Comparison of ENCODE assay signal across 21 mouse cellular contexts in genomic region chr19:36742331-36742730, GRCm38 (mm10). TPM values are rescaled to one million over a fixed set of nuclear protein-coding genes. Genes with fewer than 3 reads are reported as not detected.
"Had no signal": no experiment of that assay in that cellular context is flagged by ENCODE, and none has a peak within 500 bp of the region (broad histone marks: within the 10 kb centered on the region; RNA-seq: fewer than 3 reads in every experiment).

No protein-coding gene starts in this region.

- H3K9ac ChIP-seq: liver, embryonic 13.5 days; liver, embryonic 15.5 days; liver, postnatal 0 days; lung, embryonic 15.5 days; midbrain, embryonic 12.5 days; neural tube, embryonic 13.5 days; neural tube, embryonic 15.5 days; stomach, embryonic 15.5 days had no signal

- H3K4me3 ChIP-seq: liver, embryonic 13.5 days; liver, embryonic 15.5 days; lung, embryonic 15.5 days; midbrain, embryonic 10.5 days; midbrain, embryonic 12.5 days; myocyte; neural tube, embryonic 13.5 days; neural tube, embryonic 15.5 days; stomach, embryonic 15.5 days had no signal

- H3K4me1 ChIP-seq: liver, embryonic 13.5 days; liver, embryonic 15.5 days; midbrain, embryonic 10.5 days; midbrain, embryonic 12.5 days; neural tube, embryonic 13.5 days; neural tube, embryonic 15.5 days; stomach, embryonic 15.5 days had no signal

- H3K27me3 ChIP-seq: lung, embryonic 15.5 days; midbrain, embryonic 12.5 days; neural tube, embryonic 13.5 days; neural tube, embryonic 15.5 days; stomach, embryonic 15.5 days had no signal

- H3K27ac ChIP-seq: liver, embryonic 13.5 days; liver, embryonic 15.5 days; lung, embryonic 15.5 days; midbrain, embryonic 10.5 days; midbrain, embryonic 12.5 days; neural tube, embryonic 13.5 days; neural tube, embryonic 15.5 days; stomach, embryonic 15.5 days; stomach, postnatal 0 days had no signal

- H3K36me3 ChIP-seq: liver, embryonic 13.5 days; liver, embryonic 15.5 days; lung, embryonic 15.5 days; midbrain, embryonic 10.5 days; midbrain, embryonic 12.5 days; neural tube, embryonic 13.5 days; neural tube, embryonic 15.5 days; stomach, embryonic 15.5 days had no signal

- DNase-seq: liver, embryonic 13.5 days; liver, postnatal 0 days; lung, adult 2 months; lung, postnatal 10 days; lung, postnatal 4 days; midbrain, embryonic 14.5 days; right cerebral cortex, postnatal 14 days; thymus, adult 2 months; thymus, postnatal 25 days; thymus, postnatal 4 days had no signal

RNA-seq across cellular contexts. Expression of gene Ppp1r3c, which starts 5.9 kb away (rescaled TPM):
- total RNA-seq: megakaryocyte, adult 5-6 weeks; megakaryocyte-erythroid progenitor cell, adult 5-6 weeks had no signal
- polyA plus RNA-seq: myocyte had no signal
